Mouse (Mus musculus) ES-E14 (cell line): Measurements from ENCODE around the gene Vps37b. TPM values are rescaled to one million over a fixed set of nuclear protein-coding genes. Genes with fewer than 3 reads are reported as not detected.

Experiments used
- DNase-seq: peaks from one replicate; pipeline ENCODE4 v3.0.0-alpha.2; 2013; ENCODE audit warnings: low read depth, low spot score
- H3K27ac ChIP-seq: 2 replicates; pipeline ENCODE4 v1.5.1; 2012; ENCODE audit warnings: low read depth, mild to moderate bottlenecking, low read length, moderate library complexity, mixed read lengths; ENCODE audit not compliant: poor library complexity, insufficient read depth, severe bottlenecking
- H3K36me3 ChIP-seq: 2 replicates; pipeline ENCODE4 v1.6.1; 2012; ENCODE audit warnings: mild to moderate bottlenecking, low read length, moderate library complexity, mixed read lengths; ENCODE audit not compliant: control insufficient read depth, poor library complexity, insufficient read depth, severe bottlenecking
- H3K4me1 ChIP-seq, 2 experiments: fragments of 150-350 bp in 1 of 2; sonication (generic) in 1 of 2; 2 replicates each; pipeline ENCODE4 v1.6.1; 2012; ENCODE audit warnings: low read length in 2 of 2, mild to moderate bottlenecking in 1 of 2, mixed read lengths in 1 of 2; ENCODE audit not compliant: control insufficient read depth in 2 of 2, insufficient read depth in 2 of 2, poor library complexity in 1 of 2
- H3K4me3 ChIP-seq, 2 experiments: fragments of 150-350 bp in 1 of 2; sonication (generic) in 1 of 2; 2 replicates each; pipeline ENCODE4 v1.5.1; 2012; ENCODE audit warnings: low read length in 2 of 2, low read depth in 1 of 2, mild to moderate bottlenecking in 1 of 2, mixed read lengths in 1 of 2; ENCODE audit not compliant: insufficient read depth in 1 of 2, poor library complexity in 1 of 2, severe bottlenecking in 1 of 2
- H3K9ac ChIP-seq: 2 replicates; pipeline ENCODE4 v1.6.1; 2012; ENCODE audit warnings: low read depth, mild to moderate bottlenecking, low read length, mixed read lengths; ENCODE audit not compliant: poor library complexity, insufficient read depth, severe bottlenecking
- H3K9me3 ChIP-seq: fragments of 150-350 bp; sonication (generic); 2 replicates; pipeline ENCODE4 v1.6.1; 2012; ENCODE audit warnings: low read depth, mild to moderate bottlenecking, low read length; ENCODE audit not compliant: control insufficient read depth, insufficient read depth
- CHD2 ChIP-seq: IDR thresholded peaks from 2 replicates; pipeline ENCODE4 v1.6.1; 2014; ENCODE audit warnings: mild to moderate bottlenecking, low read depth, low read length, inconsistent platforms
- HCFC1 ChIP-seq: IDR thresholded peaks from 2 replicates; pipeline ENCODE4 v1.6.1; 2012; ENCODE audit warnings: low read length, inconsistent platforms, borderline replicate concordance; ENCODE audit not compliant: insufficient read depth
- MAFK ChIP-seq: IDR thresholded peaks from 2 replicates; pipeline ENCODE4 v1.6.1; 2014; ENCODE audit warnings: mild to moderate bottlenecking, low read depth, low read length, inconsistent platforms; ENCODE audit not compliant: insufficient read depth
- ZC3H11A ChIP-seq: IDR thresholded peaks from 2 replicates; pipeline ENCODE4 v1.6.1; 2012; ENCODE audit warnings: low read depth, mild to moderate bottlenecking, inconsistent platforms, low read length, borderline replicate concordance
- ZNF384 ChIP-seq: IDR thresholded peaks from 2 replicates; pipeline ENCODE4 v1.6.1; 2012; ENCODE audit warnings: low read depth, low read length, inconsistent platforms
- in situ Hi-C, 2 experiments: fragments of 600-800 bp; cut with MboI; formaldehyde crosslinking; loops; one replicate each; pipeline ENCODE4 v1.15.1; 2025; ENCODE audit warnings: low sequenced_read_pairs in 2 of 2, inconsistent platforms in 1 of 2; ENCODE audit not compliant: unreplicated experiment in 2 of 2
- total RNA-seq: library from RNA; depleted of rRNA; stranded (reverse); fragments of 300-350 nt; gene quantifications from 2 replicates; pipeline ENCODE4 v1.2.3, GENCODE M21; 2012

Vps37b gene
- total RNA-seq, 1 experiment = 7.7 TPM

DNA sequence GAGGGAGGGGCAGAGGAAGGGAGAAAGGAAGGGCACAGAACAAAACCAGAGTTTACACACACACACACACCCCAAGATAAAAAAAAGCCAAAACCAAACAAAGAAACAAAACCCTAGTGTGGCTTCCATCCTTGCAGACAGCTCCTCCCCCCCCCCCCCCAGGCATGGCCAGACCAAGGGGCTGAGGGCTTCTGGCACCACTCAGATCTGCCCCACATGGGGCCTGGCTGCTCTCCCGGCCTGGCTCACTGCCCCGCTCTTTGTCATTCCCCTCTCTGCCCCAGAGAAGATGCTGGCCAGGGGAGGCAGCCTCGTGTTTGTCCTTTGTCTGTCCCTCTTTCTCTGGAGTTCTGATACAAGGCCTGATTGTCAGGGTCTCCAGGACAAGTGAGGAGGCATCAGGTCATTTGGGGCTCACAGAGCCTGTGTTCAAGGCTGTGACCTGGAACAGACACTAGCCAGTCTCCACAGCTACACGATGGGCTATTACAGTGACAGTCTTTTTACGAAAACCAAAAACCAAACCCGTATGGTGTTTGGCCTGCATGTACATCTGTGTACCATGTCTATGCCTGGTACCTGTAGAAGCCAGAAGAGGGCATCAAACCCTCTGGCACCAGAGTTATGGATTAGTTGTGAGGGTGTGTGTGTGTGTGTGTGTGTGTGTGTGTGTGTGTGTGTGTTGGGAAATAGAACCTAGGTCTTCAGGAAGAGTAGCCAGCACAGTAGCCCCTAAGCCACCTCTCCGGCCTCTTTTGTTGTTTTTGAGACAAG lies 38.6 kb downstream of the Vps37b start:
- no peak for TF ChIP-seq ZNF384
- no peak for TF ChIP-seq ZC3H11A
- TF ChIP-seq MAFK = no peak
- no peak for TF ChIP-seq CHD2
- TF ChIP-seq HCFC1 = no peak
- Histone ChIP-seq H3K4me1 (peaks cover 0 to 13% of the 10 kb centered on the region in 2 experiments; a peak in 2 of 4 replicates), H3K4me3 (no peak overlapping the region), H3K9me3 (no peaks in the 10 kb centered on the region), H3K27ac (no peak overlapping the region), H3K9ac (no peak overlapping the region), H3K36me3 (peaks cover 8% of the 10 kb centered on the region; the same call in 1 of the 2 replicates)
- in situ Hi-C loops = no loop called here
- DNase-seq = no peak

DNA sequence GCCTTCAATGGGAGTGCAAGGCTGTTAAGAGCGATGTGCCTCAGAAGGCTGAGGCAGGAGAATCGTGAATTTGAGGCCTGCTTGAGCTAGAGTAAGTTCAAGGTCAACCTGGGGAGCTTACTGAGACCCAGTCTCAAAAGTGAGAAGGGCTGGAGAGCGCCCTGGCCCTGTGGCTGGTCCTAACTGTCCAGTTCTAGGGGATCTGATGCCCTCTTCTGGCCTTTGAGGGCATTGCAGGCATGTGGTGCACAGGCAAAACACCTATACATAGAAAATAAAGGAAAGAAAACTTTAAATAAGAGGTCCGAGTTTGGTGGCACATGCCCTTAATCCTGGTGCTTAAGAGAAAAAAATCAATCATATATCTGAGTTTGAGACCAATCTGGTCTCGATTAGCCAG lies 39.3 kb downstream of the Vps37b start:
- Histone ChIP-seq H3K27ac (no peak overlapping the region), H3K4me3 (no peak overlapping the region), H3K36me3 (peaks cover 8% of the 10 kb centered on the region; the same call in 1 of the 2 replicates), H3K4me1 (peaks cover 0 to 13% of the 10 kb centered on the region in 2 experiments; a peak in 2 of 4 replicates), H3K9me3 (no peaks in the 10 kb centered on the region), H3K9ac (no peak overlapping the region)
- in situ Hi-C loops = no loop called here
- DNase-seq = peak; percentile 56
- TF ChIP-seq HCFC1 = no peak
- TF ChIP-seq CHD2 = no peak
- TF ChIP-seq ZC3H11A = peak; percentile 50; the same call in 1 of the 2 replicates
- no peak for TF ChIP-seq ZNF384
- no peak for TF ChIP-seq MAFK

DNA sequence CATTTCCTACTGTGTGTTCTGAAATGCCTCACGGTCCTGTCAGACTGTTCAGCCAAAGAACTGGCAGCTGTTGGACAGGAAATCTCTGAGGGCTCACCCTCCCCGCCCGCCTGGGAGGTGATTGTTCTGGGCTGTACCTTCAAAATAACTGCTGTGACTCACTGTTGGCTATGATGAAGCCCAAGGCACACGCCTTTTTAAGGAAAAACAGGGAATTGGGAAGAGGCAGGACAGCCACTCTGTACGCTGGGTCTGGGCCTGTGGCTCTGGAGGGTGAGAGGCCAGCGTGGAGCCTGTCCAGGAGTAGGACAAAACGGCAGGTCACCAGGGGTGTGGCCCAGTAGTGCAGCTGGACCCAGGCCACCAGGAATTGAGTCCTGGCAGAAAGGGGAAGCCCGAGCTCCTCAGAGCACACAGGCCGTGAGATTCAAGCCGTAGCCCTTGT lies 39.9 kb downstream of the Vps37b start:
- Histone ChIP-seq H3K36me3 (peaks cover 8% of the 10 kb centered on the region; the same call in 1 of the 2 replicates), H3K27ac (no peak overlapping the region), H3K9me3 (no peaks in the 10 kb centered on the region), H3K4me3 (no peak overlapping the region), H3K4me1 (peaks cover 0 to 13% of the 10 kb centered on the region in 2 experiments; a peak in 2 of 4 replicates), H3K9ac (no peak overlapping the region)
- in situ Hi-C loops = no loop called here
- TF ChIP-seq CHD2 (no peak), ZC3H11A (no peak), ZNF384 (no peak), HCFC1 (no peak), MAFK (no peak)
- no peak for DNase-seq

DNA sequence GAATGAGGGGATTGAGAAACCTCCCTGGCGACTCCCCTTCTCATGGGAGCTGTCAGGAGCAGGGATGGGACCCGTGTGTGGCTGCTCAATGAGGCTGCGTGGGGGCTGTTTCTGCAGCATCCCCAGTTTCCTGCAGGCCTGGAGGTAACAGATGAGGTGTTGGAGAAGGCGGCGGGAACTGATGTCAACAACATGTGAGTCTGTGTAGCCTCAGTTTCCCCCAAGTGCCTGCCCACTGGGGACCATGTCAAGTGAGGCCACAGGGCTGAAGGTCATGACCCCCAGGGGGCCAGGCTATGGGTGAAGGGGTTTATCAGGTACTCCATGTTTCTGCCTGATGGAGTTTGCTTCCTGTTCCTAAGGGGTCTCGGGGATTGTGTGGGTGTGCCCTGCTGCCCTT lies 40.7 kb downstream of the Vps37b start:
- in situ Hi-C loops = no loop called here
- Histone ChIP-seq H3K4me3 (no peak overlapping the region), H3K36me3 (peaks cover 8% of the 10 kb centered on the region; the same call in 1 of the 2 replicates), H3K9me3 (no peaks in the 10 kb centered on the region), H3K27ac (no peak overlapping the region), H3K4me1 (peaks cover 0 to 6% of the 10 kb centered on the region in 2 experiments; a peak in 2 of 4 replicates), H3K9ac (no peak overlapping the region)
- DNase-seq = no peak
- no peak for TF ChIP-seq HCFC1
- TF ChIP-seq CHD2 = no peak
- no peak for TF ChIP-seq ZC3H11A
- no peak for TF ChIP-seq ZNF384
- no peak for TF ChIP-seq MAFK
